Mouse (Mus musculus) CH12.LX (cell line): ENCODE measurements at regions not wholly inside any gene's neighbourhood (a gene's known extent, or its start where the extent isn't known, plus 50 kb on each side); places are given as distances from the start of the nearest gene placed in this dataset.

ENCODE experiments used
- DNase-seq: peaks from one replicate; pipeline ENCODE4 v3.0.0-alpha.2; 2013; ENCODE audit errors: extremely low read depth
- H3K27ac ChIP-seq: 2 replicates; pipeline ENCODE4 v1.5.1; 2012; ENCODE audit warnings: low read depth, mild to moderate bottlenecking, control low read depth, moderate library complexity; ENCODE audit not compliant: insufficient read depth
- H3K27me3 ChIP-seq: replicated peaks from 2 replicates; pipeline ENCODE3; 2012; ENCODE audit warnings: inconsistent platforms
- H3K36me3 ChIP-seq, 2 experiments: replicated peaks in 1 of 2; 2 replicates each; pipeline versions ENCODE3 to v1.6.1; 2012; ENCODE audit warnings: inconsistent platforms in 1 of 2, low read length in 1 of 2, mild to moderate bottlenecking in 1 of 2, mixed read lengths in 1 of 2, moderate library complexity in 1 of 2; ENCODE audit not compliant: control insufficient read depth in 1 of 2, insufficient read depth in 1 of 2
- H3K4me1 ChIP-seq, 2 experiments: 2 replicates each; pipeline ENCODE4 v1.6.1; 2012; ENCODE audit warnings: inconsistent platforms in 1 of 2, moderate library complexity in 1 of 2; ENCODE audit not compliant: insufficient read depth in 2 of 2, control insufficient read depth in 1 of 2
- H3K4me2 ChIP-seq: 2 replicates; pipeline ENCODE4 v1.6.1; 2012; ENCODE audit warnings: low read depth, mild to moderate bottlenecking, control low read depth; ENCODE audit not compliant: poor library complexity, insufficient read depth, severe bottlenecking
- H3K4me3 ChIP-seq, 3 experiments: fragments of 150-350 bp in 1 of 3; sonication (generic) in 1 of 3; replicated peaks in 1 of 3; 2 replicates each; pipeline versions ENCODE3 to v1.5.1; 2011 to 2012; ENCODE audit warnings: low read depth in 2 of 3, low read length in 2 of 3, mild to moderate bottlenecking in 2 of 3, moderate library complexity in 2 of 3, control low read depth in 1 of 3, improper control_type of control experiment in 1 of 3, inconsistent platforms in 1 of 3, mixed read lengths in 1 of 3; ENCODE audit not compliant: poor library complexity in 1 of 3
- H3K79me2 ChIP-seq: replicated peaks from 2 replicates; pipeline ENCODE4 v1.6.1; 2012; ENCODE audit warnings: mild to moderate bottlenecking, moderate library complexity; ENCODE audit not compliant: control insufficient read depth, poor library complexity, insufficient read depth, severe bottlenecking; ENCODE audit errors: extremely low read depth
- H3K9ac ChIP-seq: 2 replicates; pipeline ENCODE4 v1.6.1; 2012; ENCODE audit warnings: low read depth, mild to moderate bottlenecking, control low read depth, moderate library complexity; ENCODE audit not compliant: insufficient read depth
- H3K9me3 ChIP-seq: replicated peaks from 2 replicates; pipeline ENCODE3; 2012; ENCODE audit warnings: low read length, inconsistent platforms, mixed read lengths
- BHLHE40 ChIP-seq: IDR thresholded peaks from 2 replicates; pipeline ENCODE4 v1.6.1; 2011; ENCODE audit warnings: mild to moderate bottlenecking, low read depth, low read length, improper control_type of control experiment
- CHD1 ChIP-seq: IDR thresholded peaks from 2 replicates; pipeline ENCODE4 v1.6.1; 2012; ENCODE audit warnings: low read depth, low read length, improper control_type of control experiment, inconsistent platforms
- CHD2 ChIP-seq: IDR thresholded peaks from 2 replicates; pipeline ENCODE4 v1.6.1; 2011; ENCODE audit warnings: low read length, improper control_type of control experiment
- CTCF ChIP-seq, 2 experiments: IDR thresholded peaks in 1 of 2; conservative IDR thresholded peaks in 1 of 2; 2 replicates each; pipeline ENCODE4 v1.5.1; 2011 to 2012; ENCODE audit warnings: low read depth in 2 of 2, low read length in 2 of 2, improper control_type of control experiment in 1 of 2, inconsistent platforms in 1 of 2, mild to moderate bottlenecking in 1 of 2, moderate library complexity in 1 of 2
- E2F4 ChIP-seq: IDR thresholded peaks from 2 replicates; pipeline ENCODE4 v1.6.1; 2011; ENCODE audit warnings: low read depth, low read length, improper control_type of control experiment; ENCODE audit not compliant: insufficient replicate concordance
- ELF1 ChIP-seq: IDR thresholded peaks from 2 replicates; pipeline ENCODE4 v1.6.1; 2014; ENCODE audit warnings: low read depth, mild to moderate bottlenecking, inconsistent platforms, low read length, improper control_type of control experiment
- EP300 ChIP-seq: IDR thresholded peaks from 2 replicates; pipeline ENCODE4 v1.6.1; 2011; ENCODE audit warnings: low read length, improper control_type of control experiment
- IRF4 ChIP-seq: IDR thresholded peaks from 2 replicates; pipeline ENCODE4 v1.6.1; 2014; ENCODE audit warnings: low read depth, mild to moderate bottlenecking, inconsistent platforms, low read length, improper control_type of control experiment
- JUN ChIP-seq: IDR thresholded peaks from 2 replicates; pipeline ENCODE4 v1.6.1; 2011; ENCODE audit warnings: low read depth, mild to moderate bottlenecking, low read length, improper control_type of control experiment, moderate library complexity; ENCODE audit not compliant: insufficient read depth
- MAX ChIP-seq: IDR thresholded peaks from 2 replicates; pipeline ENCODE4 v1.6.1; 2011; ENCODE audit warnings: low read length, improper control_type of control experiment
- MXI1 ChIP-seq: IDR thresholded peaks from 2 replicates; pipeline ENCODE4 v1.6.1; 2011; ENCODE audit warnings: mild to moderate bottlenecking, low read depth, low read length, improper control_type of control experiment
- NELFE ChIP-seq: IDR thresholded peaks from 2 replicates; pipeline ENCODE4 v1.6.1; 2011; ENCODE audit warnings: low read depth, low read length, improper control_type of control experiment
- POLR2A ChIP-seq: IDR thresholded peaks from 2 replicates; pipeline ENCODE4 v1.6.1; 2011; ENCODE audit warnings: low read depth, mild to moderate bottlenecking, improper control_type of control experiment, low read length
- POLR2AphosphoS2 ChIP-seq: IDR thresholded peaks from 2 replicates; pipeline ENCODE4 v1.6.1; 2011; ENCODE audit warnings: low read depth, low read length, improper control_type of control experiment
- SMC3 ChIP-seq: IDR thresholded peaks from 2 replicates; pipeline ENCODE4 v1.6.1; 2011; ENCODE audit warnings: low read depth, low read length, improper control_type of control experiment
- TCF12 ChIP-seq: IDR thresholded peaks from 2 replicates; pipeline ENCODE4 v1.6.1; 2014; ENCODE audit warnings: low read depth, mild to moderate bottlenecking, inconsistent platforms, low read length, improper control_type of control experiment
- UBTF ChIP-seq: IDR thresholded peaks from 2 replicates; pipeline ENCODE4 v1.6.1; 2012; ENCODE audit warnings: low read depth, mild to moderate bottlenecking, inconsistent platforms, low read length, improper control_type of control experiment, moderate library complexity
- ZKSCAN1 ChIP-seq: IDR thresholded peaks from 2 replicates; pipeline ENCODE4 v1.6.1; 2012; ENCODE audit warnings: low read depth, inconsistent platforms, low read length, improper control_type of control experiment, borderline replicate concordance
- dilution Hi-C: fragments of 300-500 bp; cut with MboI; formaldehyde crosslinking; loops from 2 replicates; pipeline ENCODE4 v1.14.3; 2020; ENCODE audit warnings: low sequenced_read_pairs; ENCODE audit not compliant: extremely low pct_unique_long_range_greater_than_20kb, extremely low pct_ligation_motif_present
- in situ Hi-C: fragments of 300-500 bp; cut with MboI; formaldehyde crosslinking; loops from 3 replicates; pipeline ENCODE4 v1.14.3; 2019; ENCODE audit warnings: low sequenced_read_pairs, low pct_ligation_motif_present, low pct_unique_long_range_greater_than_20kb, mixed read lengths

- no peak overlapping the region for H3K4me2 ChIP-seq
- H3K27ac ChIP-seq, result no peak overlapping the region
- H3K27me3 ChIP-seq, result no peaks in the 10 kb centered on the region
- H3K79me2 ChIP-seq, result no peaks in the 10 kb centered on the region
- H3K36me3 ChIP-seq, result no peaks in the 10 kb centered on the region
- TF ChIP-seq POLR2A, result no peak
- no peak for TF ChIP-seq EP300
- no peak for TF ChIP-seq CHD2
- TF ChIP-seq ELF1, result no peak
- TF ChIP-seq MXI1, result no peak
- TF ChIP-seq IRF4, result no peak
- TF ChIP-seq MAX, result no peak
- TF ChIP-seq JUN, result no peak
- no peak for TF ChIP-seq SMC3
- no peak for TF ChIP-seq CHD1
- no peak for TF ChIP-seq NELFE
- no peak for TF ChIP-seq ZKSCAN1
- no peak for TF ChIP-seq BHLHE40
- TF ChIP-seq UBTF, result no peak
- TF ChIP-seq E2F4, result no peak
- no peak for TF ChIP-seq CTCF (conservative IDR thresholded peaks at IDR 0.05 in 1 of 2, IDR thresholded peaks at IDR 0.05 in 1 of 2; ENCODE audit: low read depth in 2 of 2, low read length in 2 of 2)
- in situ Hi-C loops (loop anchor here (25.0 kb wide), 1 partner anchor 467 kb away; no protein-coding TSS in a partner anchor), dilution Hi-C loops (no loop called here)
- peaks cover 0 to 11% of the 10 kb centered on the region in 2 experiments; a peak in 2 of 4 replicates for H3K4me1 ChIP-seq
- H3K4me3 ChIP-seq, result no peak overlapping the region
- no peak overlapping the region for H3K9ac ChIP-seq
- no peaks in the 10 kb centered on the region for H3K9me3 ChIP-seq
- no peak for DNase-seq
Observed at GRCm38 (mm10) chr12:8070788-8071187, 93.3 kb downstream of the Apob start.

- dilution Hi-C loops, result no loop called here
Observed at GRCm38 (mm10) chr12:8071286-8071685, 93.8 kb downstream of the Apob start.

More at GRCm38 (mm10) chr12:8071286-8071685, 93.8 kb downstream of the Apob start:
- no peak overlapping the region for H3K4me2 ChIP-seq
- H3K79me2 ChIP-seq, result no peaks in the 10 kb centered on the region
- no peaks in the 10 kb centered on the region for H3K9me3 ChIP-seq
- DNase-seq, result no peak
- H3K27me3 ChIP-seq, result no peaks in the 10 kb centered on the region
- peaks cover 0 to 16% of the 10 kb centered on the region in 2 experiments; a peak in 2 of 4 replicates for H3K4me1 ChIP-seq
- TF ChIP-seq MAX, result no peak
- TF ChIP-seq TCF12, result no peak
- no peak for TF ChIP-seq POLR2AphosphoS2
- no peak for TF ChIP-seq POLR2A
- no peak overlapping the region for H3K27ac ChIP-seq
- H3K4me3 ChIP-seq, result no peak overlapping the region
- H3K36me3 ChIP-seq, result no peaks in the 10 kb centered on the region
- in situ Hi-C loops, result loop anchor here (25.0 kb wide), 1 partner anchor 466 kb away; no protein-coding TSS in a partner anchor
- no peak overlapping the region for H3K9ac ChIP-seq
